Mouse (Mus musculus) layer of hippocampus, postnatal 36 days (tissue): ENCODE measurements around the gene Ppm1h. TPM values are rescaled to one million over a fixed set of nuclear protein-coding genes. Genes with fewer than 3 reads are reported as not detected.
A peak's percentile ranks its signal among the peaks of the same experiment; 100 is the strongest.

Source experiments
- DNase-seq, 2 experiments: peaks; one replicate each; pipeline ENCODE4 v3.0.0; 2022
- total RNA-seq, 2 experiments: library from RNA; stranded (reverse); gene quantifications; 2 replicates each; pipeline ENCODE4 v1.2.3; 2021

Ppm1h gene
- total RNA-seq, 2 experiments from 2014 or later, result 74.1 to 77.7 TPM

- DNase-seq, result no peak
Measured at GRCm38 (mm10) chr10:122817741-122818140, 139.2 kb downstream of the Ppm1h start.

- DNase-seq, result no peak
Measured at GRCm38 (mm10) chr10:122819808-122820207, 141.2 kb downstream of the Ppm1h start.

- DNase-seq, result no peak
Measured at GRCm38 (mm10) chr10:122821549-122821948, 143.0 kb downstream of the Ppm1h start.

GRCm38 (mm10) chr10:122823642-122824041 lies 145.1 kb downstream of the Ppm1h start:
- DNase-seq, result no peak

DNA sequence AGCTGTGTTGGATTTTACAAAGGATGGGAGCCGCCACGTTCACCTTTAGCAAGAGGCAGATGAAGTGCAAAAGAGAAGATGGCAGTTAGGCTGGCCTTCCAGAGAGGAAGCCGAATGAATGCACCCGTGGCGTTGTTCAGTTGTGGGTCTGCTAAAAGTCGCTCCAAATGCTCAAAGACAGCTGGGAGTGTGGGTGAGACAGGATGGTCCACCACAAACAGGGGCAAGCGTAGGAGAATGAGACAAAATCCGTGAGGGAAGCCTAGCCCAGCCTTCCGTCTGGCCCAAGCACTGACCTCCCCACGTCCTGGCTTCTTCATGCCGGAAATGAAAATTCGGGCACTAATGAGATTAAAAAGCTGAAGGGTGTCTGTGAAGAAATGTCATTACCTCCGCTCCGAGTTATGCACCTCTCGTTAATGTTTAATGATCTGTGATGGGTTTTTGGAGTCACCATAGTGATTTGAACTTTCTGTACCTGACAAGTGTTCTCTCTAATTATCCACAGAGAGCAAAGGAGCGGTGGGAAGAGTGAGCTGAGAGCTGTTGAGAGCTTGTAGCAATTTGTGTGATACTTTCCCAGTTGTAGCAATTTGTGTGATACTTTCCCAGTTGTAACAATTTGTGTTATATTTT lies 148.3 kb downstream of the Ppm1h start:
- DNase-seq, result no peak

GRCm38 (mm10) chr10:122827719-122828414 lies 149.3 kb downstream of the Ppm1h start:
- DNase-seq, result no peak

DNA sequence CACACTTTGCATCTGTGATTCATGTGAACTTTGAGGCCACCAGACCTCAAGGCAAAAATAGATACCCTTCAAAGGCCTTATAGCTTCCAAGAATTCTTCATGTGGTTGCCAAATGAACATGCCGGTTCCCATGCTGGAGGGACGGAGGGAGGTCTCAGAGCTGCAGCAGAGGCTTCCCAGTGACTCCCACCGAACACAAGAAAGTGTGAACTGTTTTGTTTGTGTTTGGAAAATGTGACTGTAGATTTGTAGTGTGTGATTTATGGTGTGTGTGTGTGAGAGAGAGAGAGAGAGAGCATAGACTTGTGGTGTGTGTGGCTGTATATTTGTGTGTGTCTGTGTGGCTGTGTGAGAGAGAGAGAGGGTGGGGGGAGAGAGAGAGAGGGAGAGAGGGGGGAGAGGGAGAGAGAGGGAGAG lies 151.2 kb downstream of the Ppm1h start:
- no peak for DNase-seq

DNA sequence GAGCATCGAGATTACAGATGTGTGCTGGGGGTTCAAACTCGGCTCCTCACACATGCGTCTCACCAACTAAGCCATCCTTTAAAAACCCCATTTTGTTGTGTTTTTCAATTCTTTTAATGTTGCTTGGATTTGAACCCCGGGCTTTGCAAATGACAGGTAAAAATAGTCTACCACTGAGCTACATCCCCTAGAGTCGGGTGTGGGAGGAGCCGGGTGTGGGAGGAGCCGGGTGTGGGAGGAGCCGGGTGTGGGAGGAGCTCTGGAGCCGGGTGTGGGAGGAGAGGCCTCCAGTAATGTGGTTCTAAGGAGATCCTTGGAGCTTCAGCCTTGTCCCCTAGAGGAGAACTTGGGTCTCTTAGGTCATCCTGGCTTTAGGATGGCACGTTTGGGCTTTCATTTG lies 152.1 kb downstream of the Ppm1h start:
- no peak for DNase-seq

DNA sequence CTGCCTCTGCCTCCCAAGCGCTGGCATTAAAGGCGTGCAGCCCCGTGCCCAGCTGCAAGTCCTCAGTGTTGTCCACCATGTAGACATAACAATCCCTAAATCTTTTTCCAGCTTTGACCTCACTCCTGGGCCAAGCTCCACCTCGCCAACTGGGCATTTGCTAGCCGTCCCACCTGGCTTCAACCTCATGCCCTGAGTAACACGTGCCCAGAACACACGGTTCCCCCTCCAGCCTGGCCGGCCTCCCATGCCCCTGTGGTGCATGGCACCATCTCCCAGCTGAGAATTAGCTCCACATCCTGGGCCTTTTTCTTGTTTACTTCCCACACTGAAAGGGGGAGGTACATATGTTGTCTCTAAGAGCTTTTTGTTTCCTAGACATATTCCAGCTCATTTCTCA lies 163.5 kb downstream of the Ppm1h start:
- DNase-seq, result no peak

DNA sequence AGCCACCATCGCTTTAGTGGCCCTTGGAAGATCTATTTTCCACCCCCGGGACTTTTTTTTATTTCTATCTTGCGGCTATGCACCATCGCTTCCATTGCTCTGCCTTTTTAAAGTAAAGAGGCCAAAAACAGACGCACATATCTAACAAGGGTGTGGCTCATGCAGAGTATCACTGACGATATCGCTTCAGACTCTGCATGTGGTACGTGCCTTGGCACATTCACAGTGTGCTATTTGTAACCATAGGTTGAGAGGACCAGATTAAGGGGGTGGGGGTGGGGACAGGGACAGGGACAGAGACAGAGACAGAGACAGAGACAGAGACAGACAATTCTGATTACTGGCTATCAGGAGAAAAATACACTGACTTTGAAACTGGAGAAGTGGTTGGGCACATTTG lies 164.4 kb downstream of the Ppm1h start:
- DNase-seq, result no peak

GRCm38 (mm10) chr10:122845471-122845870 lies 166.9 kb downstream of the Ppm1h start:
- peak; percentile 16 to 38 for DNase-seq

- DNase-seq, result no peak
Measured at GRCm38 (mm10) chr10:122846476-122846875, 167.9 kb downstream of the Ppm1h start.

DNA sequence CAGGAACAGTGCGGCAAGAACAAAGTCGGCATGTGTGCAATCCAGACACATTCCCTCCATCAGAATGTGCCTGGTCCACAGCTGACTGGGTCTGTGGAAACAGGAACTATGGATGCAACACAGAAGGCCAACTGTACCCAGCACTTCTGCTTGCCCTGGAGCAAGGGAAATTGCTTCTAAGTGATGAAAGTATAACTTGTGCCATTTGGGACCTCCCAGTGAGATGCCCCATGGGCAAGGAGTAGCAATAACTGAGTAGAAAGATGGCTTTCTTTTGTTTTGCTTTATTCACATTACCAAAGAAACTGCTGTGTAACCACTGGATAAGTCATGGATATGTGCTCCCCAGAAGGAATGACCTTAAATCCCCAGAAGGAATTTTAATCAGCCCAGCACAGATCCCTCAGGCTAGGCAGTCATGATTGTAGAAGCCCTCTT lies 169.5 kb downstream of the Ppm1h start:
- no peak for DNase-seq

GRCm38 (mm10) chr10:122851267-122852160 lies 173.0 kb downstream of the Ppm1h start:
- no peak for DNase-seq

- no peak for DNase-seq
Measured at GRCm38 (mm10) chr10:122854571-122854970, 176.0 kb downstream of the Ppm1h start.

GRCm38 (mm10) chr10:122855149-122855548 lies 176.6 kb downstream of the Ppm1h start:
- DNase-seq, result no peak

DNA sequence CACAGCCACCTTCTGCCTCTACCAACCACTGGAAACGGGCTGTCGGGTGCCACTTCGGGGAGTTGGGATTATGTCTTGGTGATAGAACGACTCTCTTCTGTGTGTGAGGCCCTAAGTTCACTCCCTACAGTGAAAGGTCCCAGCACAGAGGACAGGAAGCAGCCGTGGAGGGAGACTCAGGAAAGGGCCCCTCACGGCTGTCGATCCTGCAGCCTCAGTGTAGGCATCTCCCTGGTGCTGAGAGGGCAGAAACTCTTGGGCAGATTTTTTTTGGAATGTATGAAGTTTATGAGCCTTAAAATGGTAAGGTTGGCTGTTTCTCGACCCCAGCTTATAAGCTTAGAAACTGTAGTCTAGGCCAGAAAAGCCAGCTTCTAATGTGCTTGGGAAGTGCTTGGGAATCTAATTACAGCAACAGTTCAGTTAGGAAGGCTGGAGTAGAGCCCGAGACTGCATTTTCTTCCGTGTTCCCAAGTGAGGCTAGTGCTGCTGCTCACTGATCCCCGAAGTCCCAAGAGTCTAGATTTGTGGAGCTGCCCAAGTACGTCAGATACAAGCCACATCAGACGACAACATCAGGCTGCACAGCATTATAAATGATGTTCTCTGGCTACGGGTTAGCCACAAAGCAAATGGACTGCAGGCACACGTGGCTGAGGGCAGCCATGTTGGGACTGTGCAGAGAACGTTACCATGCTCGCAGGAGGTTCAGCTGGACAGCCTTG lies 177.6 kb downstream of the Ppm1h start:
- DNase-seq, result no peak

DNA sequence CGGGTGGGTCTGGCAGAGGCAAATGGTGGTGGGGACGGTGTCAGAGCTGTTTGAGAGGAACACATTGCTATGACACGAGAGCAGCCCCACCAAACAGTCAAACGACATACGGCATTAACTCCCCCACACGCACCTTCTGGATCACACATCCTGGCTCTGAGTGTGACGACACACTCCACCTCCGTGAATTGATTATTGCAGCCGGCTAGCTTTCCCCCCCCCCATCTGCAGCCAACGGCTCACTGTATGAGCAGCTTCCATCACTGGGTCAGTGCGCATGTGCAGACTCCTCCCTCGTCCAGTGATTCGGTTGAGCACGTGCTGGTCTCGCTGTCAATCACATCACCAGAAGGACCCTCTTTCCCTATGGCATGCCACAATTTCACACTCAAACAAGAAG lies 178.6 kb downstream of the Ppm1h start:
- DNase-seq, result peak; percentile 64 to 71

- no peak for DNase-seq
Measured at GRCm38 (mm10) chr10:122858904-122859641, 180.5 kb downstream of the Ppm1h start.

DNA sequence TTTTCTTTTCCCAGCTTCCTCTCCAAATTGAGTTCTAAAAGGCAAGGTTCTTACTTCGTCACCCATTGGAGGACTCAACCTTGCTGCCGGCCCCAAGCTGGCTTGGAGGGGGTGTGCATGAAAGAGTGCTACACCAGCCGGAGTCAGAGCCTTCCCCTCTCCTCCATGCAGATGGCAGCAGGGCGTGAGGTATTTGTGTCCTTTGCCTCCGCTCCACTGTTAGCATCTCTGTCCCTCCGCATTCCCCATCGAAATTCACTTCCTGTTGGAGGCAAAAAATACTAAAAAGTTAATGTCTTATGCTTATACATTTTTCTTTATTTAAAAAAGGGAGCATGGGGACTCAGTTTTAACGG lies 181.1 kb downstream of the Ppm1h start:
- DNase-seq, result no peak

- no peak for DNase-seq
Measured at GRCm38 (mm10) chr10:122860076-122860475, 181.5 kb downstream of the Ppm1h start.
